Mouse (Mus musculus): ENCODE measurements around the gene Ice2.

- TF ChIP-seq CTCF (IDR thresholded peaks at IDR 0.05; ENCODE audit: extremely low read depth, insufficient read depth, low read length) (no peak), POLR2A (IDR thresholded peaks at IDR 0.05; ENCODE audit: extremely low read depth, insufficient read depth, low read length) (no peak)
These were observed 16.0 kb upstream of the Ice2 start for GRCm38 (mm10) chr9:69381741-69382140.
